Mouse (Mus musculus): ENCODE results near the gene Celsr3. TPM values are rescaled to one million over a fixed set of nuclear protein-coding genes. Genes with fewer than 3 reads are reported as not detected.
A peak's percentile ranks its signal among the peaks of the same experiment; 100 is the strongest.

The Celsr3 gene
- polyA plus RNA-seq, 1 experiment from 2014 or later, result 0.17 TPM

- ATAC-seq (ENCODE audit: insufficient read depth) (no peak), DNase-seq (no peak)
- 70% methylated on average over 2 of the region's 2 CpGs for WGBS
- Histone ChIP-seq H3K4me2 (no peak overlapping the region), H3K4me3 (ENCODE audit: low read depth, low read length) (no peak overlapping the region), H3K4me1 (ENCODE audit: insufficient read depth) (peaks cover 16% of the 10 kb centered on the region), H3K36me3 (ENCODE audit: insufficient read depth) (peaks cover 46% of the 10 kb centered on the region), H3K27ac (ENCODE audit: low read depth) (0 out of 2 replicates have a peak overlapping the region, but pooled peaks have one; percentile 8), H3K27me3 (ENCODE audit: insufficient read depth, low read length) (no peaks in the 10 kb centered on the region), H3K9me3 (ENCODE audit: low read depth, low read length) (no peaks in the 10 kb centered on the region), H3K9ac (no peak overlapping the region)
- TF ChIP-seq CTCF (IDR thresholded peaks at IDR 0.05; ENCODE audit: low read depth), result no peak
Observed at GRCm38 (mm10) chr9:108795281-108795680, 30.8 kb upstream of the Celsr3 start.

DNA sequence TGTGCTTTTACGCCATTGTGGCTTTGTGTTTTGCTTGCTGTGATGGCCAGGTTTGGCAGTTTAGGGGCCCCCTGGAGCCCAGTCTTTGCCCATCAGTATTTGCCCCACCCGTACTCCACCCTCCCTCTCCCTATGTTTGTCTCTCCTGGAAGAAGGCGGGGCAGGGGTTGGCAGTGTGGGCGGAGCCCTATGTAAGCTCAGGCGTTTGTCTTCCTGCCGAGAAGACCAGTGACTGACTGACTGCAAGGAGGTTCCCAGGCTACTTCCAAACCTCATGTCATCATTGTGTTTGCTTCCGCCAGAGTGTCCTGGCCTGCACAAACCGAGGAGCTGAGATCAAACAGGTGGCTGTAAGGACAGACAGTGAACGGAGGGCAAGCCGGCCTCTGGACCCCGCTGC, 30.4 kb upstream of the Celsr3 start:
- peaks cover 16% of the 10 kb centered on the region for H3K4me1 ChIP-seq (ENCODE audit: insufficient read depth)
- H3K36me3 ChIP-seq (ENCODE audit: insufficient read depth), result peaks cover 51% of the 10 kb centered on the region
- 0 out of 2 replicates have a peak overlapping the region, but pooled peaks have one; percentile 7 for H3K4me2 ChIP-seq
- no peaks in the 10 kb centered on the region for H3K9me3 ChIP-seq (ENCODE audit: low read depth, low read length)
- 36% methylated on average over 11 of the region's 11 CpGs for WGBS
- H3K27me3 ChIP-seq (ENCODE audit: insufficient read depth, low read length), result no peaks in the 10 kb centered on the region
- no peak for TF ChIP-seq CTCF (IDR thresholded peaks at IDR 0.05; ENCODE audit: low read depth)
- DNase-seq (peak; percentile 35), ATAC-seq (ENCODE audit: insufficient read depth) (peak; percentile 59; the same call in 1 of the 2 replicates)
- 0 out of 2 replicates have a peak overlapping the region, but pooled peaks have one; percentile 8 for H3K27ac ChIP-seq (ENCODE audit: low read depth)
- H3K9ac ChIP-seq, result peak overlapping the region; percentile 23; the same call in 1 of the 2 replicates
- H3K4me3 ChIP-seq (ENCODE audit: low read depth, low read length), result no peak overlapping the region

- no peak for ATAC-seq (ENCODE audit: insufficient read depth)
- Histone ChIP-seq H3K27me3 (ENCODE audit: insufficient read depth, low read length) (no peaks in the 10 kb centered on the region), H3K27ac (ENCODE audit: low read depth) (no peak overlapping the region; the same call in 1 of the 2 replicates), H3K9ac (peak overlapping the region; percentile 23; the same call in 1 of the 2 replicates), H3K4me1 (ENCODE audit: insufficient read depth) (peaks cover 16% of the 10 kb centered on the region), H3K4me2 (0 out of 2 replicates have a peak overlapping the region, but pooled peaks have one; percentile 7), H3K36me3 (ENCODE audit: insufficient read depth) (peaks cover 58% of the 10 kb centered on the region), H3K9me3 (ENCODE audit: low read depth, low read length) (no peaks in the 10 kb centered on the region), H3K4me3 (ENCODE audit: low read depth, low read length) (no peak overlapping the region)
- no peak for TF ChIP-seq CTCF (IDR thresholded peaks at IDR 0.05; ENCODE audit: low read depth)
- DNase-seq, result no peak
- WGBS, result 81% methylated on average over 4 of the region's 4 CpGs
Observed at GRCm38 (mm10) chr9:108796351-108796981, 29.7 kb upstream of the Celsr3 start.

DNA sequence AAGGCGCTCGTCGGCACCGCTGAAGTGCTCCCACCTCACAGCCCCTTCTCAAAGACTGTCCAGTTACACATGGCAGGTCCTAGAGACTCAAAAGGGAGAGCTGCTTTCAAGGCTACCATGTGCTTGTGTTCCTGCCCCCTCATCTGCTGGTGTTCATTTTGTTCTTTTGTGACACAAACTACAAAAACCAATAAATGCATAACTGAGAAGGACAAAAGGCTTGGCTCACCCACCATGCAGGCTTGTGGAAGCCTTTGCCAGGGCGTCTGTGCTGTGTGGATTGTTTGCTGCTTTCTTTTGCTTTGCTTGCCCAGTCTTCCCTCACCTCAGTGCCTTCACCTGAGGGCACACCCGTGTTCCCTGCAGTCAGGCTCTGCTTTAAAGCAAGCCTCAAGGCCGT, 28.6 kb upstream of the Celsr3 start:
- TF ChIP-seq CTCF (IDR thresholded peaks at IDR 0.05; ENCODE audit: low read depth), result no peak
- Histone ChIP-seq H3K4me3 (ENCODE audit: low read depth, low read length) (no peak overlapping the region), H3K36me3 (ENCODE audit: insufficient read depth) (peaks cover 68% of the 10 kb centered on the region), H3K9ac (no peak overlapping the region), H3K4me1 (ENCODE audit: insufficient read depth) (peaks cover 16% of the 10 kb centered on the region), H3K27me3 (ENCODE audit: insufficient read depth, low read length) (no peaks in the 10 kb centered on the region), H3K9me3 (ENCODE audit: low read depth, low read length) (no peaks in the 10 kb centered on the region), H3K27ac (ENCODE audit: low read depth) (no peak overlapping the region), H3K4me2 (no peak overlapping the region)
- no peak for DNase-seq
- WGBS, result 88% methylated on average over 7 of the region's 7 CpGs
- no peak for ATAC-seq (ENCODE audit: insufficient read depth)

GRCm38 (mm10) chr9:108798508-108799075, 27.5 kb upstream of the Celsr3 start:
- Histone ChIP-seq H3K4me3 (ENCODE audit: low read depth, low read length) (no peak overlapping the region), H3K9ac (no peak overlapping the region), H3K36me3 (ENCODE audit: insufficient read depth) (peaks cover 80% of the 10 kb centered on the region), H3K4me2 (no peak overlapping the region), H3K27ac (ENCODE audit: low read depth) (no peak overlapping the region), H3K27me3 (ENCODE audit: insufficient read depth, low read length) (no peaks in the 10 kb centered on the region), H3K9me3 (ENCODE audit: low read depth, low read length) (no peaks in the 10 kb centered on the region), H3K4me1 (ENCODE audit: insufficient read depth) (peaks cover 12% of the 10 kb centered on the region)
- no peak for TF ChIP-seq CTCF (IDR thresholded peaks at IDR 0.05; ENCODE audit: low read depth)
- no peak for ATAC-seq (ENCODE audit: insufficient read depth)
- DNase-seq, result no peak
- WGBS, result 78% methylated on average over 5 of the region's 5 CpGs

DNA sequence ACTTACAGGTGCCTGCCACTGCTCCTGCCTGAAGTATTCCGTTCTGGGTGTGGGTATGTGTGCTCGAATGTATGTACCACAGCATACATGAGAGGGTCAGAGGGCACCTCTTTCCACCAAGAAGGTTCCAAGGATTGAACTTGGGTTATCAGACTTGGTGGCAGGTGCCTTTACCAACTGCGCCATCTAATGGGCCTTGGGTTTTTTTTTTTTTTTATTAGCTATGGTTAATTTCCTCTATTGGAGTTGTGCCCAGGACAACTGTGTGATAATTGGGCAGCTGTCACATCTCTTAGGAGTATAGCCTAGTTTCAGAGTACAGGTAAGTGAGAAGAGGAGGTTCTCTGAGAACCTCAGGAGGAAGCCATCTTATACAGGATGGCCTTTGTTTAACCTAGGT, 26.6 kb upstream of the Celsr3 start:
- H3K36me3 ChIP-seq (ENCODE audit: insufficient read depth), result peaks cover 89% of the 10 kb centered on the region
- WGBS, result 70% methylated on average over 3 of the region's 3 CpGs

DNA sequence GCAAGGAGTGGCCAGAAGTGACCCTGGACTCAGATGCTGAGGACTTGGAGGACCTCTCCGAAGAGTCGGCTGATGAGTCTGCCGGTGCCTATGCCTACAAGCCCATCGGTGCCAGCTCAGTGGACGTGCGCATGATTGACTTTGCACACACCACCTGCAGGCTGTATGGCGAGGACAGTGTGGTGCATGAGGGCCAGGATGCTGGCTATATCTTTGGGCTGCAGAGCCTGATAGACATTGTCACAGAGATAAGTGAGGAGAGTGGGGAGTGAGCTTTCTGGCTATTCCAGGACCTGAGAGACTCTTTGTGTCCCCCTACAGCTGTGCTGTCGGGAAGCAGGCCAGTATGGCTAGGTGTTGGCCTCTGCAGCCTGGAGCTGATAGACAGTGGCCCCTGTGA, 20.4 kb upstream of the Celsr3 start:
- Histone ChIP-seq H3K36me3 (ENCODE audit: insufficient read depth) (peaks cover 72% of the 10 kb centered on the region), H3K27ac (ENCODE audit: low read depth) (no peak overlapping the region)

More for the DNA sequence above, 26.6 kb upstream of the Celsr3 start:
- Histone ChIP-seq H3K27ac (ENCODE audit: low read depth) (no peak overlapping the region), H3K4me1 (ENCODE audit: insufficient read depth) (peaks cover 12% of the 10 kb centered on the region), H3K4me2 (no peak overlapping the region), H3K9ac (no peak overlapping the region), H3K9me3 (ENCODE audit: low read depth, low read length) (no peaks in the 10 kb centered on the region), H3K4me3 (ENCODE audit: low read depth, low read length) (no peak overlapping the region), H3K27me3 (ENCODE audit: insufficient read depth, low read length) (no peaks in the 10 kb centered on the region)
- TF ChIP-seq CTCF (IDR thresholded peaks at IDR 0.05; ENCODE audit: low read depth), result no peak
- ATAC-seq (ENCODE audit: insufficient read depth) (no peak), DNase-seq (no peak)

More for the DNA sequence above, 20.4 kb upstream of the Celsr3 start:
- Histone ChIP-seq H3K27me3 (ENCODE audit: insufficient read depth, low read length) (no peaks in the 10 kb centered on the region), H3K4me3 (ENCODE audit: low read depth, low read length) (no peak overlapping the region), H3K4me1 (ENCODE audit: insufficient read depth) (peaks cover 6% of the 10 kb centered on the region; the same call in 1 of the 2 replicates), H3K9ac (no peak overlapping the region), H3K4me2 (no peak overlapping the region), H3K9me3 (ENCODE audit: low read depth, low read length) (no peaks in the 10 kb centered on the region)
- 84% methylated on average over 8 of the region's 8 CpGs for WGBS
- ATAC-seq (ENCODE audit: insufficient read depth) (no peak), DNase-seq (no peak)
- TF ChIP-seq CTCF (IDR thresholded peaks at IDR 0.05; ENCODE audit: low read depth), result no peak
